Mouse (Mus musculus) forebrain, postnatal 0 days (tissue): Measurements from ENCODE around the gene Gm10260. TPM values are rescaled to one million over a fixed set of nuclear protein-coding genes. Genes with fewer than 3 reads are reported as not detected.

Experiments
- ATAC-seq: fragments of 200-750 bp; cut with Nextera tagmentation; 2 replicates; pipeline ENCODE4 v1.8.0; 2017; ENCODE audit warnings: mild to moderate bottlenecking, moderate library complexity
- DNase-seq: peaks from one replicate; pipeline ENCODE4 v3.0.0-alpha.2; 2015
- H3K27ac ChIP-seq: fragments of 300-500 bp; sonication (generic); 2 replicates; pipeline ENCODE4 v1.5.1; 2014; ENCODE audit warnings: low read depth, mild to moderate bottlenecking, antibody characterized with exemption, low read length, moderate library complexity, mixed read lengths
- H3K27me3 ChIP-seq: fragments of 300-500 bp; sonication (generic); 2 replicates; pipeline ENCODE4 v1.6.1; 2014; ENCODE audit warnings: mild to moderate bottlenecking, low read length, mixed read lengths; ENCODE audit not compliant: insufficient read depth
- H3K36me3 ChIP-seq: fragments of 300-500 bp; sonication (generic); 2 replicates; pipeline ENCODE4 v1.6.1; 2014; ENCODE audit warnings: mild to moderate bottlenecking, moderate library complexity; ENCODE audit not compliant: insufficient read depth
- H3K4me1 ChIP-seq: fragments of 300-500 bp; sonication (generic); 2 replicates; pipeline ENCODE4 v1.6.1; 2014; ENCODE audit warnings: antibody characterized with exemption; ENCODE audit not compliant: insufficient read depth
- H3K4me2 ChIP-seq: fragments of 300-500 bp; sonication (generic); 2 replicates; pipeline ENCODE4 v1.6.1; 2014; ENCODE audit warnings: low read depth, mild to moderate bottlenecking, moderate library complexity
- H3K4me3 ChIP-seq: fragments of 300-500 bp; sonication (generic); 2 replicates; pipeline ENCODE4 v1.5.1; 2014; ENCODE audit warnings: low read depth, low read length, mixed read lengths
- H3K9ac ChIP-seq: fragments of 300-500 bp; sonication (generic); 2 replicates; pipeline ENCODE4 v1.6.1; 2014; ENCODE audit warnings: mild to moderate bottlenecking
- H3K9me3 ChIP-seq: fragments of 300-500 bp; sonication (generic); 2 replicates; pipeline ENCODE4 v1.6.1; 2016; ENCODE audit warnings: low read length
- CTCF ChIP-seq: sonication (generic); IDR thresholded peaks from 2 replicates; pipeline ENCODE4 v1.5.1; 2016; ENCODE audit warnings: antibody characterized with exemption, control low read depth, low read depth
- WGBS: fragments of 180-500 bp; shearing (Covaris S2); extraction: QIAGEN DNeasy Blood & Tissue Kit; methylation state at CpG from one replicate; pipeline ENCODE4 v1.1.7; 2014; 5-methylcytosine and 5-hydroxymethylcytosine counted together
- polyA plus RNA-seq: library from polyadenylated mRNA; unstranded; fragments of >200 nt; fragmentation: Nextera tagmentation; extraction: Ambion mirVana; gene quantifications from 2 replicates; pipeline ENCODE4 v1.2.1, GENCODE M21; 2015
- total RNA-seq: library from RNA; depleted of rRNA; stranded (reverse); fragments of >200 nt; gene quantifications from 2 replicates; pipeline ENCODE4 v1.2.3, GENCODE M21; 2014

Gene Gm10260
- total and polyA plus RNA-seq, 2 experiments from 2014 or later, result 4.6 to 11.4 TPM

GRCm38 (mm10) chr13:97743229-97743988 lies 17.0 kb downstream of the Gm10260 start:
- Histone ChIP-seq H3K4me2 (no peak overlapping the region), H3K4me1 (peaks cover 11% of the 10 kb centered on the region), H3K9ac (no peak overlapping the region), H3K27me3 (no peaks in the 10 kb centered on the region), H3K4me3 (no peak overlapping the region), H3K36me3 (no peaks in the 10 kb centered on the region), H3K9me3 (no peaks in the 10 kb centered on the region), H3K27ac (no peak overlapping the region)
- DNase-seq (no peak), ATAC-seq (no peak)
- 51% methylated on average over 3 of the region's 3 CpGs for WGBS
- TF ChIP-seq CTCF, result no peak

GRCm38 (mm10) chr13:97735931-97736330 lies 24.5 kb downstream of the Gm10260 start:
- 90% methylated on average over 6 of the region's 6 CpGs for WGBS
- no peak for TF ChIP-seq CTCF
- no peaks in the 10 kb centered on the region for H3K36me3 ChIP-seq
- no peak overlapping the region for H3K9ac ChIP-seq
- H3K27me3 ChIP-seq, result no peaks in the 10 kb centered on the region
- ATAC-seq, result no peak
- H3K4me3 ChIP-seq, result no peak overlapping the region
- H3K27ac ChIP-seq, result no peak overlapping the region
- DNase-seq, result no peak
- H3K9me3 ChIP-seq, result no peaks in the 10 kb centered on the region
- no peaks in the 10 kb centered on the region for H3K4me1 ChIP-seq
- H3K4me2 ChIP-seq, result no peak overlapping the region

- 92% methylated on average over 3 of the region's 3 CpGs for WGBS
- no peaks in the 10 kb centered on the region for H3K36me3 ChIP-seq
- no peak overlapping the region for H3K27ac ChIP-seq
- H3K4me1 ChIP-seq, result no peaks in the 10 kb centered on the region
- ATAC-seq (no peak), DNase-seq (no peak)
- H3K4me3 ChIP-seq, result no peak overlapping the region
- H3K9me3 ChIP-seq, result no peaks in the 10 kb centered on the region
- no peaks in the 10 kb centered on the region for H3K27me3 ChIP-seq
- no peak overlapping the region for H3K9ac ChIP-seq
- no peak for TF ChIP-seq CTCF
- H3K4me2 ChIP-seq, result no peak overlapping the region
Observed at GRCm38 (mm10) chr13:97734760-97735159, 25.7 kb downstream of the Gm10260 start.

GRCm38 (mm10) chr13:97725160-97725825 lies 35.1 kb downstream of the Gm10260 start:
- no peak for DNase-seq
- Histone ChIP-seq H3K9me3 (no peaks in the 10 kb centered on the region), H3K36me3 (no peaks in the 10 kb centered on the region), H3K27ac (no peak overlapping the region), H3K4me2 (no peak overlapping the region), H3K4me3 (no peak overlapping the region), H3K9ac (no peak overlapping the region), H3K27me3 (no peaks in the 10 kb centered on the region), H3K4me1 (no peaks in the 10 kb centered on the region)
- TF ChIP-seq CTCF, result no peak
- ATAC-seq, result no peak
- WGBS, result 58% methylated on average over 11 of the region's 11 CpGs

GRCm38 (mm10) chr13:97724551-97724950 lies 35.9 kb downstream of the Gm10260 start:
- Histone ChIP-seq H3K27ac (no peak overlapping the region), H3K27me3 (no peaks in the 10 kb centered on the region), H3K4me2 (no peak overlapping the region), H3K4me3 (no peak overlapping the region), H3K4me1 (no peaks in the 10 kb centered on the region), H3K9ac (no peak overlapping the region), H3K9me3 (no peaks in the 10 kb centered on the region), H3K36me3 (no peaks in the 10 kb centered on the region)
- WGBS, result 63% methylated on average over 6 of the region's 6 CpGs
- no peak for TF ChIP-seq CTCF
- no peak for DNase-seq
- no peak for ATAC-seq

- 83% methylated on average over 8 of the region's 8 CpGs for WGBS
- H3K27ac ChIP-seq, result no peak overlapping the region
- no peak for TF ChIP-seq CTCF
- ATAC-seq, result no peak
- no peak overlapping the region for H3K4me2 ChIP-seq
- no peak overlapping the region for H3K4me3 ChIP-seq
- H3K36me3 ChIP-seq, result no peaks in the 10 kb centered on the region
- H3K9me3 ChIP-seq, result no peaks in the 10 kb centered on the region
- H3K27me3 ChIP-seq, result no peaks in the 10 kb centered on the region
- H3K9ac ChIP-seq, result no peak overlapping the region
- H3K4me1 ChIP-seq, result no peaks in the 10 kb centered on the region
- DNase-seq, result no peak
Observed at GRCm38 (mm10) chr13:97712506-97713275, 47.7 kb downstream of the Gm10260 start.

- H3K27ac ChIP-seq, result no peak overlapping the region
- 80% methylated on average over 2 of the region's 2 CpGs for WGBS
- DNase-seq (no peak), ATAC-seq (no peak)
- H3K36me3 ChIP-seq, result no peaks in the 10 kb centered on the region
- H3K27me3 ChIP-seq, result no peaks in the 10 kb centered on the region
- no peaks in the 10 kb centered on the region for H3K9me3 ChIP-seq
- no peak overlapping the region for H3K9ac ChIP-seq
- H3K4me3 ChIP-seq, result no peak overlapping the region
- TF ChIP-seq CTCF, result no peak
- H3K4me1 ChIP-seq, result no peaks in the 10 kb centered on the region
- H3K4me2 ChIP-seq, result no peak overlapping the region
Observed at GRCm38 (mm10) chr13:97711510-97711909, 48.9 kb downstream of the Gm10260 start.
